Mouse (Mus musculus): Measurements from ENCODE around the gene 4933417A18Rik.

- no peak for TF ChIP-seq GATA1 (IDR thresholded peaks at IDR 0.05; ENCODE audit: borderline replicate concordance, low read length)
- no peak for TF ChIP-seq FLI1 (IDR thresholded peaks at IDR 0.05; ENCODE audit: low read length)
Observed at GRCm38 (mm10) chr13:34875741-34876445, 48.3 kb upstream of the 4933417A18Rik start.
